Mouse (Mus musculus) cerebellum, postnatal 25 days (tissue): ENCODE measurements around the gene Arpc1b.
"Not testable (repeated sequence)": the region's sequence is repeated elsewhere in the genome, so short reads cannot be mapped to it uniquely, and the experiment has no call there.

Experiments
- DNase-seq, 2 experiments: peaks; one replicate each; pipeline ENCODE4 v3.0.0; 2021; ENCODE audit warnings: mixed read lengths in 2 of 2

The Arpc1b gene

GRCm38 (mm10) chr5:145114071-145114605 lies at the start of gene Arpc1b:
Gene Arpc1b, plus strand, starts transcription at chr5:145114215.
- peak in 1 of 2 experiments; percentile 29 for DNase-seq

GRCm38 (mm10) chr5:145064765-145065340 lies 49.2 kb upstream of the Arpc1b start:
- DNase-seq = no peak

GRCm38 (mm10) chr5:145068863-145069262 lies 45.2 kb upstream of the Arpc1b start:
- no peak for DNase-seq

- DNase-seq = peak; percentile 67 to 84
Measured at GRCm38 (mm10) chr5:145069707-145070106, 44.3 kb upstream of the Arpc1b start.

- DNase-seq = no peak
Measured at GRCm38 (mm10) chr5:145071342-145071741, 42.7 kb upstream of the Arpc1b start.

- no peak for DNase-seq
Measured at GRCm38 (mm10) chr5:145075081-145075480, 38.9 kb upstream of the Arpc1b start.

- no peak for DNase-seq
Measured at GRCm38 (mm10) chr5:145081866-145082613, 32.0 kb upstream of the Arpc1b start.

- DNase-seq = not testable (repeated sequence)
Measured at GRCm38 (mm10) chr5:145083201-145083600, 30.8 kb upstream of the Arpc1b start.

- peak; percentile 95 to 98 for DNase-seq
Measured at GRCm38 (mm10) chr5:145083632-145084451, 30.2 kb upstream of the Arpc1b start, which contains the start of the genes Arpc1a and Kpna7. Gene Arpc1a, plus strand, starts transcription at chr5:145083830. Gene Kpna7, minus strand, starts transcription at chr5:145084030.

- DNase-seq = no peak
Measured at GRCm38 (mm10) chr5:145084822-145085221, 29.2 kb upstream of the Arpc1b start.

GRCm38 (mm10) chr5:145088186-145088585 lies 25.8 kb upstream of the Arpc1b start:
- DNase-seq = no peak

GRCm38 (mm10) chr5:145089878-145090277 lies 24.1 kb upstream of the Arpc1b start:
- DNase-seq = no peak

- no peak for DNase-seq
Measured at GRCm38 (mm10) chr5:145096195-145096594, 17.8 kb upstream of the Arpc1b start.

GRCm38 (mm10) chr5:145098340-145098821 lies 15.6 kb upstream of the Arpc1b start:
- DNase-seq = no peak

- DNase-seq = no peak
Measured at GRCm38 (mm10) chr5:145100960-145101359, 13.1 kb upstream of the Arpc1b start.

- DNase-seq = not testable (repeated sequence)
Measured at GRCm38 (mm10) chr5:145101451-145101850, 12.6 kb upstream of the Arpc1b start.

GRCm38 (mm10) chr5:145102706-145103105 lies 11.3 kb upstream of the Arpc1b start:
- no peak for DNase-seq

- DNase-seq = no peak
Measured at GRCm38 (mm10) chr5:145104328-145104727, 9.7 kb upstream of the Arpc1b start.

- DNase-seq = no peak
Measured at GRCm38 (mm10) chr5:145105694-145106275, 8.2 kb upstream of the Arpc1b start.

- no peak for DNase-seq
Measured at GRCm38 (mm10) chr5:145110401-145110800, 3.6 kb upstream of the Arpc1b start.

- DNase-seq = no peak
Measured at GRCm38 (mm10) chr5:145112566-145112965, 1.4 kb upstream of the Arpc1b start.

GRCm38 (mm10) chr5:145113416-145113815 lies 599 bp upstream of the Arpc1b start:
- DNase-seq = no peak
